Mouse (Mus musculus) midbrain, embryonic 16.5 days (tissue): Measurements from ENCODE around the gene Pfkl. TPM values are rescaled to one million over a fixed set of nuclear protein-coding genes. Genes with fewer than 3 reads are reported as not detected.

ENCODE experiments used
- ATAC-seq: fragments of 200-750 bp; cut with Nextera tagmentation; 2 replicates; pipeline ENCODE4 v1.8.0; 2017; ENCODE audit warnings: moderate TSS enrichment
- H3K27ac ChIP-seq: fragments of 300-500 bp; sonication (generic); 2 replicates; pipeline ENCODE4 v1.5.1; 2014; ENCODE audit warnings: mild to moderate bottlenecking, low read length, mixed read lengths
- H3K27me3 ChIP-seq: fragments of 300-500 bp; sonication (generic); 2 replicates; pipeline ENCODE4 v1.6.1; 2014; ENCODE audit warnings: low read depth, low read length, mixed read lengths; ENCODE audit not compliant: control insufficient read depth, insufficient read depth
- H3K36me3 ChIP-seq: fragments of 300-500 bp; sonication (generic); 2 replicates; pipeline ENCODE4 v1.6.1; 2014; ENCODE audit warnings: mild to moderate bottlenecking, low read length, moderate library complexity, mixed read lengths; ENCODE audit not compliant: control insufficient read depth, insufficient read depth
- H3K4me1 ChIP-seq: fragments of 300-500 bp; sonication (generic); 2 replicates; pipeline ENCODE4 v1.6.1; 2014; ENCODE audit warnings: mild to moderate bottlenecking, low read length, mixed read lengths; ENCODE audit not compliant: control insufficient read depth, insufficient read depth
- H3K4me2 ChIP-seq: fragments of 300-500 bp; sonication (generic); 2 replicates; pipeline ENCODE4 v1.6.1; 2014; ENCODE audit warnings: mild to moderate bottlenecking, low read length, mixed read lengths
- H3K4me3 ChIP-seq: fragments of 300-500 bp; sonication (generic); 2 replicates; pipeline ENCODE4 v1.5.1; 2014; ENCODE audit warnings: low read depth, mild to moderate bottlenecking, low read length, moderate library complexity, mixed read lengths
- H3K9ac ChIP-seq: fragments of 300-500 bp; sonication (generic); 2 replicates; pipeline ENCODE4 v1.6.1; 2014; ENCODE audit warnings: low read depth, low read length, mixed read lengths
- H3K9me3 ChIP-seq: fragments of 300-500 bp; sonication (generic); replicated peaks from 2 replicates; pipeline ENCODE4 v1.6.1; 2014; ENCODE audit warnings: mild to moderate bottlenecking, low read length, mixed read lengths; ENCODE audit not compliant: control insufficient read depth, poor library complexity, severe bottlenecking
- WGBS: fragments of 180-500 bp; shearing (Covaris S2); extraction: QIAGEN DNeasy Blood & Tissue Kit; methylation state at CpG from one replicate; pipeline ENCODE4 v1.1.7; 2014; 5-methylcytosine and 5-hydroxymethylcytosine counted together
- polyA plus RNA-seq: library from polyadenylated mRNA; unstranded; fragments of >200 nt; fragmentation: Nextera tagmentation; extraction: Ambion mirVana; gene quantifications from 2 replicates; pipeline ENCODE4 v1.2.1, GENCODE M21; 2015

The Pfkl gene
- polyA plus RNA-seq, result 129 and 133 TPM in 2 replicates

GRCm38 (mm10) chr10:78009945-78010293, at the start of gene Pfkl:
Pfkl (minus strand) TSS chr10:78010083.
- under 1% methylated on average over 9 of the region's 9 CpGs for WGBS
- H3K9ac ChIP-seq, result peak within 1 kb of the TSS; percentile 94
- no peaks in the 10 kb centered on the region for H3K9me3 ChIP-seq
- H3K4me1 ChIP-seq, result peaks cover 21% of the 10 kb centered on the region
- peak within 1 kb of the TSS; percentile 83 for H3K4me2 ChIP-seq
- H3K27me3 ChIP-seq, result no peaks in the 10 kb centered on the region
- peak within 1 kb of the TSS; percentile 82 for H3K4me3 ChIP-seq
- H3K36me3 ChIP-seq, result no peaks in the 10 kb centered on the region
- peak within 1 kb of the TSS; percentile 95 for H3K27ac ChIP-seq
- ATAC-seq, result no peak; the same call in 1 of the 2 replicates

GRCm38 (mm10) chr10:78057056-78057455, 47.2 kb upstream of the Pfkl start:
- Histone ChIP-seq H3K27me3 (no peaks in the 10 kb centered on the region), H3K4me2 (no peak overlapping the region), H3K9me3 (no peaks in the 10 kb centered on the region), H3K4me1 (no peaks in the 10 kb centered on the region), H3K27ac (no peak overlapping the region), H3K9ac (no peak overlapping the region), H3K4me3 (no peak overlapping the region), H3K36me3 (no peaks in the 10 kb centered on the region)
- 91% methylated on average over 8 of the region's 8 CpGs for WGBS
- no peak for ATAC-seq

- H3K27ac ChIP-seq, result no peak overlapping the region
- no peak overlapping the region for H3K4me2 ChIP-seq
- no peaks in the 10 kb centered on the region for H3K4me1 ChIP-seq
- 77% methylated on average over 19 of the region's 19 CpGs for WGBS
- no peaks in the 10 kb centered on the region for H3K27me3 ChIP-seq
- no peak for ATAC-seq
- no peak overlapping the region for H3K4me3 ChIP-seq
- no peaks in the 10 kb centered on the region for H3K9me3 ChIP-seq
- H3K36me3 ChIP-seq, result no peaks in the 10 kb centered on the region
- no peak overlapping the region for H3K9ac ChIP-seq
Measured at GRCm38 (mm10) chr10:78054633-78055565, 45.0 kb upstream of the Pfkl start.

GRCm38 (mm10) chr10:78049519-78050035, 39.7 kb upstream of the Pfkl start:
- H3K36me3 ChIP-seq, result no peaks in the 10 kb centered on the region
- H3K4me3 ChIP-seq, result no peak overlapping the region
- H3K9ac ChIP-seq, result no peak overlapping the region
- no peaks in the 10 kb centered on the region for H3K27me3 ChIP-seq
- no peaks in the 10 kb centered on the region for H3K4me1 ChIP-seq
- 55% methylated on average over 11 of the region's 11 CpGs for WGBS
- no peak for ATAC-seq
- H3K27ac ChIP-seq, result no peak overlapping the region
- no peak overlapping the region for H3K4me2 ChIP-seq
- H3K9me3 ChIP-seq, result no peaks in the 10 kb centered on the region

GRCm38 (mm10) chr10:78048061-78048730, 38.3 kb upstream of the Pfkl start:
- ATAC-seq, result no peak
- 91% methylated on average over 9 of the region's 10 CpGs for WGBS

GRCm38 (mm10) chr10:78046388-78046787, 36.5 kb upstream of the Pfkl start:
- no peaks in the 10 kb centered on the region for H3K27me3 ChIP-seq
- WGBS, result 92% methylated on average over 4 of the region's 4 CpGs
- H3K36me3 ChIP-seq, result no peaks in the 10 kb centered on the region
- no peak overlapping the region for H3K4me2 ChIP-seq
- H3K9me3 ChIP-seq, result no peaks in the 10 kb centered on the region
- H3K27ac ChIP-seq, result no peak overlapping the region
- no peak for ATAC-seq
- no peaks in the 10 kb centered on the region for H3K4me1 ChIP-seq
- H3K4me3 ChIP-seq, result no peak overlapping the region
- H3K9ac ChIP-seq, result no peak overlapping the region

More at GRCm38 (mm10) chr10:78048061-78048730, 38.3 kb upstream of the Pfkl start:
- Histone ChIP-seq H3K27ac (no peak overlapping the region), H3K4me2 (no peak overlapping the region), H3K4me1 (no peaks in the 10 kb centered on the region), H3K4me3 (no peak overlapping the region), H3K9ac (no peak overlapping the region), H3K9me3 (no peaks in the 10 kb centered on the region), H3K27me3 (no peaks in the 10 kb centered on the region), H3K36me3 (no peaks in the 10 kb centered on the region)

- no peaks in the 10 kb centered on the region for H3K4me1 ChIP-seq
- no peak for ATAC-seq
- H3K4me3 ChIP-seq, result no peak overlapping the region
- no peak overlapping the region for H3K9ac ChIP-seq
- no peak overlapping the region for H3K4me2 ChIP-seq
- H3K36me3 ChIP-seq, result no peaks in the 10 kb centered on the region
- WGBS, result 67% methylated on average over 1 of the region's 1 CpGs
- H3K9me3 ChIP-seq, result no peaks in the 10 kb centered on the region
- no peak overlapping the region for H3K27ac ChIP-seq
- no peaks in the 10 kb centered on the region for H3K27me3 ChIP-seq
Measured at GRCm38 (mm10) chr10:78044531-78044930, 34.6 kb upstream of the Pfkl start.

GRCm38 (mm10) chr10:78043406-78043836, 33.5 kb upstream of the Pfkl start, which contains the start of gene Aire:
Aire (minus strand) TSS chr10:78043610.
- peak within 1 kb of the TSS; percentile 60 for H3K4me2 ChIP-seq
- H3K9me3 ChIP-seq, result no peaks in the 10 kb centered on the region
- no peaks in the 10 kb centered on the region for H3K36me3 ChIP-seq
- H3K4me1 ChIP-seq, result no peaks in the 10 kb centered on the region
- peak within 1 kb of the TSS; percentile 26 for H3K4me3 ChIP-seq
- H3K27ac ChIP-seq, result no peak within 1 kb of the TSS
- H3K9ac ChIP-seq, result peak within 1 kb of the TSS; percentile 50
- peak; percentile 64 for ATAC-seq
- no peaks in the 10 kb centered on the region for H3K27me3 ChIP-seq
- WGBS, result 2% methylated on average over 27 of the region's 27 CpGs
